Mouse (Mus musculus) heart, postnatal 0 days (tissue): Measurements from ENCODE around the gene Klf16.

Experiments used
- CTCF ChIP-seq: IDR thresholded peaks from 2 replicates; pipeline ENCODE4 v1.5.1; 2016; ENCODE audit warnings: antibody characterized with exemption, control low read depth, low read depth
- EP300 ChIP-seq: IDR thresholded peaks from 2 replicates; pipeline ENCODE4 v1.6.1; 2016; ENCODE audit warnings: antibody characterized with exemption, low read depth

GRCm38 (mm10) chr10:80535071-80535470 lies 42.0 kb downstream of the Klf16 start:
- TF ChIP-seq CTCF = no peak
- TF ChIP-seq EP300 = no peak
